Mouse (Mus musculus) layer of hippocampus, postnatal 25 days (tissue): Measurements from ENCODE around the gene Adsl. TPM values are rescaled to one million over a fixed set of nuclear protein-coding genes. Genes with fewer than 3 reads are reported as not detected.

Experiments used
- DNase-seq, 2 experiments: peaks; one replicate each; pipeline ENCODE4 v3.0.0; 2022; ENCODE audit warnings: mixed read lengths in 2 of 2, low spot score in 1 of 2; ENCODE audit errors: extremely low spot score in 1 of 2
- microRNA-seq, 2 experiments: library from miRNA; unstranded; fragments of <30 nt; microRNA quantifications; one replicate each; pipeline ENCODE4 v1.2.0; 2021
- total RNA-seq, 2 experiments: library from RNA; stranded (reverse); gene quantifications; 2 replicates each; pipeline ENCODE4 v1.2.3; 2021

The Adsl gene
- total RNA-seq, 2 experiments from 2014 or later, result 28.2 to 29.7 TPM

- DNase-seq, result no peak
Measured at GRCm38 (mm10) chr15:81000419-81001138, 52.3 kb downstream of the Adsl start.

GRCm38 (mm10) chr15:81006127-81006735 is 57.9 kb downstream of the Adsl start:
- DNase-seq, result no peak

GRCm38 (mm10) chr15:81007339-81007738 is 59.0 kb downstream of the Adsl start:
- DNase-seq, result no peak

GRCm38 (mm10) chr15:81007905-81008304 is 59.6 kb downstream of the Adsl start:
- no peak for DNase-seq

GRCm38 (mm10) chr15:81008689-81009123 is 60.4 kb downstream of the Adsl start:
- peak in 1 of 2 experiments; percentile 46 for DNase-seq

- no peak for DNase-seq
Measured at GRCm38 (mm10) chr15:81010114-81010513, 61.8 kb downstream of the Adsl start.

- no peak for DNase-seq
Measured at GRCm38 (mm10) chr15:81011523-81011922, 63.2 kb downstream of the Adsl start.

GRCm38 (mm10) chr15:81012359-81012758 is 64.1 kb downstream of the Adsl start:
- no peak for DNase-seq

GRCm38 (mm10) chr15:81013186-81013585 is 64.9 kb downstream of the Adsl start:
- no peak for DNase-seq

GRCm38 (mm10) chr15:81015068-81015744 is 66.9 kb downstream of the Adsl start:
- DNase-seq, result no peak

- no peak for DNase-seq
Measured at GRCm38 (mm10) chr15:81016488-81016887, 68.2 kb downstream of the Adsl start.

GRCm38 (mm10) chr15:81017308-81017707 is 69.0 kb downstream of the Adsl start:
- DNase-seq, result no peak

Small RNAs within 50 kb of the gene (microRNA-seq; reads per million reads assigned to microRNA genes)
- gene Mir5113, result 11.2 to 12.9 reads per million in 2 experiments

Other genes starting within 250 kb of the Adsl start
- gene Tnrc6b, start 237.2 kb upstream of the Adsl start, total RNA-seq, result 100 to 1,000 TPM in 1 of 2 experiments, 10 to 100 TPM in 1; 86.8 to 117 TPM
- gene Sgsm3, start 29.3 kb downstream of the Adsl start, total RNA-seq, result 10 to 100 TPM; 72.8 to 73.7 TPM
- 10 to 100 TPM; 89.6 to 94.5 TPM for gene Mrtfa, start 242.3 kb downstream of the Adsl start, total RNA-seq